Mouse (Mus musculus) heart, adult 18-20 months (tissue): ENCODE measurements around the gene Runx3. TPM values are rescaled to one million over a fixed set of nuclear protein-coding genes. Genes with fewer than 3 reads are reported as not detected.

Experiments
- DNase-seq, 2 experiments: peaks; one replicate each; pipeline ENCODE4 v3.0.0; 2021 to 2022; ENCODE audit warnings: mixed read lengths in 1 of 2
- total RNA-seq, 2 experiments: library from RNA; stranded (reverse); gene quantifications; 2 replicates each; pipeline ENCODE4 v1.2.3; 2021

Runx3 gene
- total RNA-seq, 2 experiments from 2014 or later = 1.8 to 1.9 TPM

- DNase-seq = no peak
Measured at GRCm38 (mm10) chr4:135114301-135114700, 6.2 kb upstream of the Runx3 start.

DNA sequence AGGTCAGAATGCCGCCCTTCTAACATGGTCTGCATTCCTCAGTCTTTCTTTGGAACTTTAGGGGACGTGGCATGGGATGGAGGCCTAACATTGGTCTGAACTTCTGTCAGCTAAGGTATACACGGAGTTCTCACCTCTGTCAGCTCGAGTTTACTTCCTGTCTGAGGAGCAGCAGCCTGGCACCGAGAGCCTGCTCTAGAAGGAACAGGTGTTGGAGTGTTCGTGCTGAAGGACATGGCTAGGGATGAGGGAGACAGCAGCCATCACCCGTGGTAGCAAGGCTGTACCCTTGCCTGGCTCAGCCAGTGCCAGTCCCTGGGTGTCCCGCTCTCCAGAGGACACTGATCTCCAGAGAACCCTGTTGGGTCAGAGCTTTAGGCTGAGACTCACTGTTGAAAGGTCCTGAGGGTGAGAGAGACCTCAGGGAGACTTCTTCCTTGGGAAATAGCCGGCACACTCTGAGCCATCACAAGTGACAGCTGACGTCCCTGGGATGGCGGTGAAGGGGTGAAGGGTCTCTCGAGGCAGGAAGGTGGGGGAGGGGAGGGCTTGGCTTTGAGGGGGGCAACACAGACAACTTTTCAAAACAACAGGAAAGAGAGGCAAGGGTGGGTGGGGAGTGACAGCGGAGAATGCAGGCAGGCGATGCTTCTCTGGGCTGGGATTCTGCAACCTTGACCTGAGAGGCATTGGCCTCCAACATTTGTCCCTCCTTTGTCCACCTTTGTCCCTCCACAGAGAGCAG is 4.9 kb upstream of the Runx3 start:
- no peak for DNase-seq

DNA sequence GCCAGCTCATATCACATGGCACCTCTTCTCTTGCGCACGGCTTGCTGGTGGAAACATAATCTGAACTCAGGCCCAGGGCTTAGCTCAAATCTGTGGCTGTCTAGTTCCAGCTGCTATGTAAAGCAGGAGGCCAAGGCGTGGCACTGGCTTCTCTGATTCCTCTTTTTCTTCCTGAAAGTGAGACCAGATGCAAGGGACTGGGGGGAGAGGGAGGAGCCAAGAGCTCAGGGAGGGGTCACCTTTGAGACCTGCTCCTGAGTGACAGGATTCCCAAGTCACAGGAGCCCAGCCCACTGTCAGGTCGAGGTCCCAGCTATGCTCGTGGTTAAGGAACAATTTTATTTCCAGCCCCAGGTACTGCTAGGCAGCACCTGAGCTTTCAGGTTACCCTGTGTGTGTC is 4.1 kb upstream of the Runx3 start:
- DNase-seq = no peak

GRCm38 (mm10) chr4:135117846-135118245 is 2.6 kb upstream of the Runx3 start:
- DNase-seq = no peak

DNA sequence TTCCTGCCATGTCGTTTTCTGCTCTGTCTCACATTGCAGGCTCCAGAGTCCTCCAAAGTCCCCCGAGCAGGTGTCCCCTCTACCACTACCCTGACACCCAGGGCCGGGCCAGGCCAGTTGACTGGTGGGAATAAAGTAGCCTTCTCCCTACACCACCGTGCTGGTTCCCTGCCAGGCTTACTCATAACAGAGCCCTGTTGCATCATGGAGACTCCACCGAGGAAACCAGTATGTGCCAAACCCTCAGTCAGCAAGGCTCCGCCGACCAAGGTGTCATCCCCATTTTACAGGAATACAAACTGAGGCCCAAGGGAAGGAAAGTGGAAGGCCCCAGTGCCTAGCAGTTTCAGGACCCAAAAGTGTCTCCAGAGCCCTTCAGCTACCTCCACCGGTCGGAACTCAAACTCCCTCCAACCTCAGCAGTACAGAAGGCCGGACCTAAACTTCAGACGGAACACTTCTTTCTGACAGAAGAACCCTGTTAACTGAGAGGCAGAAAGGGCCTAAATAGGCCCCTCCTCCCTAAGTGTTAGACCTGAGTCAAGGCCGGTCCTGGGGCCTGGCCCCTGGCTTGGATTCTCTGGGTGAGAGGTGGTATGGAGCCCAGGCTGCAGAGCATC is 1.5 kb upstream of the Runx3 start:
- DNase-seq = no peak

GRCm38 (mm10) chr4:135123721-135124120 is 3.3 kb downstream of the Runx3 start:
- no peak for DNase-seq

GRCm38 (mm10) chr4:135124732-135125131 is 4.3 kb downstream of the Runx3 start:
- DNase-seq = no peak

DNA sequence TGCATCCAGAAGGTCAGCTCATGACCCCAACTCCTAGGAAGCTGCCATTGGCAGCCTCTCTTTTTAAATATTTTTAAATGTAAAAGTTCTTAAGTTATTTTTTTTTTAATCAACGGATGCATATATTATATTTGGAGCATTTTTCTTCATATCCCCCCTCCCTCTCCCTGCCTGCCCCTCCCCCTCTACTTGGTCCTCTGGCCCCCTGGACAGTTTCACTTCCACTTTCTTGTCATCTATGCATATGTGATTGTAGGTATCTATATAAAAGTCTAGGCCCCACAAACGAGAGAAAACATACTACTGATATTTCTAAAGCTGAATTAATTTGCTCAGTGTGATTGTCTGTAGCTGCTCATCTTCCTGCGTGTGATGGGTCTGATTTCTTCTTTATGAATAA is 4.7 kb downstream of the Runx3 start:
- DNase-seq = no peak

DNA sequence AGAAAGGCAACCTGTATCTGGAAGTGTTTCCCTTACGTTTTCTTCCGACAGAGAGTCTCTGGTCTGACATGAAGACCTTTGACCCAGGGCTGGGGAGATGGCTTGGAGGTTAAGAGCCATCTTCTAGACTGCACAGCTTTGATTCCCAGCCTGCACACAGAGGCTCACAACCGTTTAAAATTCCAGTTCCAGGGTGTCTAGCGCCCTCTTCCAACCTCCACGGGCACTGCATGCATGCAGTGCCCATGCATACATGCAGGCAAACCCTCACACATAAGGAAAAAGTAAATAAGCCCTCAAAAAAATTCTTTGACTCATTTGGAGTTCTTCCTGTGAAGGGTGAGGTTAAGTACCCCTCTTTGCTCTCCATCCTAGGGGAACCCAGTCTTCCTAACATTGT is 5.9 kb downstream of the Runx3 start:
- no peak for DNase-seq

DNA sequence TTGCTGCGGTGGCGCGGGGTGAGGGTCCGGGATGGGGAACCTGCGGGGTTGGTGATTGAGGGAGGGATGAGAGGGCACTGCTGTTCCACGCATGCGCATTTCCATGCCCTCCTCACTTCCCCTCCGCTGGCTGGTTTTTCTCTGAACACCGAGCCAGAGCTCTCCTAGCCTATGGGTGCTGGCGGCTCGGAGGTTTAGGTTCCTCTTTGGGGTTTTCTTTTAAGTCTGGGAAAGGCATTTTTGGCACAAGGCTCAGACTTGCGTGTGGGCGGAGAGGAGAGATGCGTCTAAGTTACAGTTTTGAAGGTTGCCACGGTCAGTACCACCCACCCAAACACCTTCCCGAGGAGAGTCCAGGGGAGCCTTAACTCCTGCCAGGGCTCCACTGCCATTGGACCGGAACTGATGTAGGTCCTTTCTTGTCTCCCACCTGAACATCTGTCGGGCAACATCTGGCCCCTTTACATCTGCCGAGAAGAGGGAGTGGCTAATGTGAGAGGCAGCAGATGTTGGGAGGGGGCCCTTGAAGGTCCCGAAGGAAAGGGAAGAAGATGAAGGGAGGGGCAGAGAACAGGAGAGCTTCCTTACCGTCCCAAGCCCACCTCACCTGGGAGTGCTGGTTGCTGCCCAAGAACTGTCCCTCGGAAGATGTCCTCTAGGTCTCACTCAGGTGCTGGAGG is 8.5 kb downstream of the Runx3 start:
- DNase-seq = peak; percentile 8 to 40

- no peak for DNase-seq
Measured at GRCm38 (mm10) chr4:135130156-135130555, 9.7 kb downstream of the Runx3 start.

DNA sequence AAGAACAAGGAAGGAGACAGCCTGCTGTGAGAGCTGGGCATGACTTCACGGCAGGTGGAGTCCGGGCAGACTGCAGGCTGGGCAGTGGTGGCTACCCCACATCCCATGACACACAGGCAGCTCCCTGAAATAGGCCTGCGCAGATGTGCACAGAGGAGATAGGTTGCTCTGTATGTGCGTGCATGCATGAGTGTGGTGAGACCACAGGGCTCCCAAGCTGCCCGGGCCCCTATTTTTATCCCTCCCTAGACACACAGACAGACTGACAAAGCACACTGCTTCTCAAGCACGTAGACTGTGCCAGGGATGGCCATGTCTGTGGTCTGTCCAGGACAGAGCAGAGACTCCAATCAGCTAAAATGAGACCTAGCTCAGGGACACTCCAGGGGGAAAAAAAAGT is 10.7 kb downstream of the Runx3 start:
- no peak for DNase-seq

DNA sequence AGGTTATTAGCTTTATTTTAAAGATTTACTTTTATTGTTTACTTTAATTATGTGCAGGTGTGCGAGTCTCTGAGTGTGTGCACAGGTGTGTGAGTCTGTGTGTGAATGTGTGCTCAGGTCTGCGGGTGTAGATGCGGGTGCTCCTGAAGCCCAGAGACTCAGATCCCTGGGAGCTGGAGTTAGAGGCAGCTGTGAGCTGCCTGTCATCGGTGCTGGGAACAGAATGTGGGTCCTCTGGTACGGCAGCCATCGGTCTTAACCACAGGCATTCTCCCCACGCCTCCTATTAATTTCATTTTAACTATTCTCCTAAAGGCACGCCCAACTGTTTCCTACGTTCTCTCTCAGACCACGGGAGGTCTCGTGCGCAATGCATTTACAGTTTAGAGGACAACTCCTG is 12.3 kb downstream of the Runx3 start:
- no peak for DNase-seq

DNA sequence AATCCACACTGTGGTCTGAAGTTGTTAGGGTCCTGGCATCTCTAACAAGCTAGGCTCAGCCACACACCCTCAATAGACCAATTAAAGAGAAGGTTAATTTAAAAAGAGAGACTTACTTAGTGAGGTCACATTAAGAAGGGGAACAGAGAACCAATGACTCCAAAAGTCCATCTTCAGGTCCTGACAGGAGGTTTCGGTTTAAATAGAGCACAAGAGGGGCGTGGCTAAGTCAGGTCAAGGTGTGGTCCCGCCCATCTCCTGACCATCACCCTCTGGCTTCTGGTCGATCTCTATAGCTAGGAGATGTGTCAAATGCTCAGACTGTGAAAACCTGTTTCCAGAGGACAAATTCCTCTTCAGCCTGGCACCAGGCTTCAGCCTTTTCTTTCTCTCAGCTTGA is 13.3 kb downstream of the Runx3 start:
- DNase-seq = no peak

- DNase-seq = no peak
Measured at GRCm38 (mm10) chr4:135135331-135135730, 14.9 kb downstream of the Runx3 start.

DNA sequence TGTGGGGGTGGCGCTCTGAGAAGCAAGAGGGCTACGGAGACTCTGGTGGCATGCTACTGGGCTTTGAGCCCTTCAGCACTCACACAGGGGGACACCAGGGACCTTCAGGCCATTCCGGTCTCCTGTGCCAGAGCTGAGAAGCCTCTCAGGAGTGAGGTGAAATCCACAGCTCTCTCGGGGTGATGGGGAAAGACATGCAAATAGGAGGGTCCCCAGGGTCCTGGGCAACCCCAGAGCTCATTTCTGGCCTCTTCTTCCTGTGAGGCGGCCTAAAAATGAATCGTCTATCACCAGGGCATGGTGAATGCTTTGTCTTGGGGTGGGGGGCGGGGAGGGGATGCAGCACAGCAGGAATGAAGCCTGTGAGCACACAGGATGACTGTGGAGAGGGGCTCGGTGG is 15.8 kb downstream of the Runx3 start:
- DNase-seq = no peak

DNA sequence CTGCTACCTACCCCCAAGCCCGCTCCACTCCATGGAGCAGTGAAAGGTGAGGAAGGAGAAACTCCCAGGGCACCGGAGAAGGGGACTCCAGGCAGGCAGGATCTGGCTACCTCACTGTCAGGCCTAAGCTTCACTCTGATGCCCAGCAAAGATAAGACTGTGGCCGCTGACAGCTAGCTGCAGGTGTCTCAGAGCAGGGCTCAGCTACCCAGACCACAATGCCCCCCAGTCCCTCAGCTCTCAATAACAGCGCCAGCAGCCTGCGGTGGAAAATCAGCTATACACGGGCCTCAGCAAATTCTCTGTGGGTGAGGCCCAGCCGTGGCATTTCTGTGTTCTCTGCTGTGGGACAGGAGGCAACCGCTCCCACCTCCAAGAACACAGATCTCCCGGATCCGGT is 16.2 kb downstream of the Runx3 start:
- no peak for DNase-seq

- no peak for DNase-seq
Measured at GRCm38 (mm10) chr4:135140647-135141515, 20.4 kb downstream of the Runx3 start.

GRCm38 (mm10) chr4:135141720-135142119 is 21.3 kb downstream of the Runx3 start:
- DNase-seq = no peak

DNA sequence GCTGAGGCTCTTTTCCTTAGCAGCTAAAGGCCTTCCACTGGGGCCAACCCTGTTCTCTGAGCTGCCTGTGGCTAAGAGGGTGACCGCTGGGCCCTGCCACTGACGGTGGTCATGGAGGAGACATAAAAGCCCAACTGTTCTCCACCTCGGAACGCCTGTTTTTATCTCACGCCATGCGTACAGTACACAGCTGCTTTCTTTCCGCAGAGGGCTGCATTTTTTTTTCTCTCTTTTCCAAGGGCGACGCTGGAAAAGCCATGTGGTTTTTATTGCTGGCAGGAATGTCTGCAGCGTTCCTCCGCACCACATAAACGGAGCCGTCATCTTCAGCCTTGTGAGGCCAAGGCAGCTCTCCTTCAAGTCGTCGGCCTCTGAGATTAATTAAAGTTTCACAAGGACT is 26.3 kb downstream of the Runx3 start:
- no peak for DNase-seq

GRCm38 (mm10) chr4:135148660-135149059 is 28.2 kb downstream of the Runx3 start:
- no peak for DNase-seq

DNA sequence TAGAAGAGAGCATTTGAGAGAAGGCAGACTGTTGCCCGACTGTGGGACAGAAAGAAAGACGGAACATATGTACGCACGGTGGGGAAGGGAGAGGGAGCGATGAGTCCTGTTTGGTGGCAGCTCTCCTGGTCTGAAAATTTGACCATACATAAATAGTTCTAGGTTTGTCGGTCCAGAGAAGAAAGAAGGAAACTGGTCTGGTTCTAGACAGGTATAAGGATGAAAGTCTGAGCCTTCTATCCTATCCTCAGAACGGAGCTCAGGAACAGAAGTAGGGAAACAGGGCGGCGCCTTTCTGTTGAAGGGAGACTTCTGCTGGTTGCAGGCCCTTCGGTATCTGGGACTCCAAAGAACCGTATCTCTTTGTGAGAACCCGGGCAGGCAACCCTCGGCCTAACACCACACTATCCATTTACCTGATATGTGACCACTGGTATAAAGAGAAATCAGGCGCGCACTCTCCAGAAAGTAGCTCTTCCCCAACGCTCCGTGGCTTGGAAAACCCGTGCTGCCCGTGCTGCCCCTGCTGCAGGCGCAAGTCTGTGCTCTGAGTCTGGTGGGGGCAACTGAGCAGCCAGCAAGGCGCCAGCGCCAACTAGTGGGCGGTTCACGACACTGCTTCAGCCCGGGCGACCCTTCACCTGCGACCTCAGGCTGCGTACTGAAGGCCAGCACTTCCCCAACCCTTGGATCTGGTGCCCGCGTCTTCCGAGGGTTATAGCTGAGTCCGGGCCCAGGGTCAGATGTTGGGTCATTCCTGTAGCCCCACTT is 29.8 kb downstream of the Runx3 start:
- peak; percentile 60 to 69 for DNase-seq
